Mouse (Mus musculus): ENCODE measurements around the gene Rwdd4a. TPM values are rescaled to one million over a fixed set of nuclear protein-coding genes. Genes with fewer than 3 reads are reported as not detected.

The Rwdd4a gene
- polyA plus RNA-seq (2012; rRNA removed): 10.9 and 11.6 TPM in 2 replicates

DNA sequence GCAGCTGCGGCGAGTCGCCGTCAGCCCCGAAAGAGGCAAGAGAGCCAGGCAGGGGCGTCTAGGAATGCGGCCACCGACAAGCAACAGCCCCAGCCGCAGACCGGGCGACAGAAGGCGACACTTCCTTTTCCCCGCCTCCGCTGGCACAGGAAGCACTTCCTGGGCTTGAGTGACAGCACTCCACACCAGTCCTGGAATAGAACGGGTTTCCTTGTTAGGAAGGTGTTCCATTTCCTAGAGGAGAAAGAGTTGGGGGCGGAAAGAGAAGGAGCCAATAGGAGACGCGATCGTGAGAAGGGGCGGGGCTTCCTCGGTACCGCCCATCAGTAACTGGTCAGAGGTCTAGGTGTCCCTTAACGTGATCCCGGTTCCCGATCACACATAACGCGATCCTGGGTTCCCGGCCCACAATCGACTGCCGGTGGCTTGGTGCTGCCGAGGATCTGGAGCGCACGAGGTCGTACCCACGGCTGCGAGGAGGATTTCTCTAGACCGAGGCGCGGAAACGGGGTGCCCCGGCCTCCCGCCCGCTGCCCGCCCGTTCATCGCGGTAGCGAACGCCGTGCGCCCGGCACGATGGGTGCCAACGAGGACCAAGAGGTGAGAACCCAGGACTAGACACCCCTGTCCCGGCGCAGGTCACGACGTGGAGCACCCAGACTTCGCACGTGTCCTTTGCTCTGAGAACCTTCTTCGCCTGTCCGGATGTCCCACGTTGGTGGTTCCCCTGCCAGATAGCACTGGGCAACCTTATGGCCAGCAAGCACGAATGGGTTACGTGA is at the start of gene Rwdd4a, which contains the start of gene Trappc11:
Rwdd4a (plus strand) TSS at position 321 of the 782 bp plus-strand sequence.
Trappc11 (minus strand) TSS at position 127 of the 782 bp plus-strand sequence.

Other genes starting within 250 kb of the Rwdd4a start
- gene Stox2, start 87.3 kb upstream of the Rwdd4a start, polyA plus RNA-seq (2012; rRNA removed): 0.22 and 0.30 TPM in 2 replicates
- gene Trappc11, start 194 bp upstream of the Rwdd4a start, polyA plus RNA-seq (2012; rRNA removed): 11.3 and 12.4 TPM in 2 replicates
- 13.2 and 15.1 TPM in 2 replicates for gene Ing2, start 141.9 kb downstream of the Rwdd4a start, polyA plus RNA-seq (2012; rRNA removed)
- gene Cdkn2aip, start 180.3 kb downstream of the Rwdd4a start, polyA plus RNA-seq (2012; rRNA removed): 5.7 and 6.0 TPM in 2 replicates

Data from liver, embryonic 18 days (tissue).